Mouse (Mus musculus) small intestine, adult 2 months (tissue): Measurements from ENCODE around the gene Tjp1. TPM values are rescaled to one million over a fixed set of nuclear protein-coding genes. Genes with fewer than 3 reads are reported as not detected.

Experiments
- H3K27ac ChIP-seq: fragments of 200-500 bp; 2 replicates; pipeline ENCODE4 v1.5.1; 2012; ENCODE audit warnings: low read depth, low read length, control low read depth, inconsistent platforms; ENCODE audit not compliant: insufficient read depth
- H3K27me3 ChIP-seq: fragments of 200-500 bp; 2 replicates; pipeline ENCODE4 v1.6.1; 2012; ENCODE audit warnings: mild to moderate bottlenecking, moderate library complexity, low read length, inconsistent platforms; ENCODE audit not compliant: control insufficient read depth, insufficient read depth
- H3K36me3 ChIP-seq: fragments of 200-500 bp; 2 replicates; pipeline ENCODE4 v1.6.1; 2012; ENCODE audit warnings: mild to moderate bottlenecking, low read length, control low read depth, inconsistent platforms; ENCODE audit not compliant: control insufficient read depth, insufficient read depth
- H3K4me1 ChIP-seq: fragments of 200-500 bp; 2 replicates; pipeline ENCODE4 v1.6.1; 2012; ENCODE audit warnings: low read length, inconsistent platforms, mixed read lengths; ENCODE audit not compliant: control insufficient read depth, insufficient read depth, insufficient read length
- H3K4me3 ChIP-seq: fragments of 200-500 bp; 2 replicates; pipeline ENCODE4 v1.5.1; 2012; ENCODE audit warnings: low read depth, mild to moderate bottlenecking, control low read depth, inconsistent platforms, low read length, moderate library complexity
- CTCF ChIP-seq: fragments of 200-500 bp; IDR thresholded peaks from 2 replicates; pipeline ENCODE4 v1.5.1; 2012; ENCODE audit warnings: low read depth, mild to moderate bottlenecking, control low read depth, inconsistent platforms, low read length, moderate library complexity, mixed read lengths; ENCODE audit not compliant: insufficient replicate concordance, insufficient read length; ENCODE audit errors: extremely low read depth
- POLR2A ChIP-seq: fragments of 200-500 bp; IDR thresholded peaks from 2 replicates; pipeline ENCODE4 v1.6.1; 2012; ENCODE audit warnings: low read depth, mild to moderate bottlenecking, control low read depth, inconsistent platforms, low read length, moderate library complexity
- WGBS: fragments of 180-500 bp; shearing (Covaris S2); methylation state at CpG from one replicate; pipeline ENCODE4 v1.1.7; 2018; 5-methylcytosine and 5-hydroxymethylcytosine counted together
- polyA plus RNA-seq: library from polyadenylated mRNA; depleted of rRNA; stranded (reverse); fragments of >200 nt; gene quantifications from 2 replicates; pipeline ENCODE4 v1.2.3, GENCODE M21; 2012

Tjp1 gene
- polyA plus RNA-seq, 1 experiment = 13.2 TPM

- WGBS = 70% methylated on average over 9 of the region's 9 CpGs
- Histone ChIP-seq H3K27ac (no peak overlapping the region), H3K4me3 (no peak overlapping the region), H3K27me3 (no peaks in the 10 kb centered on the region), H3K4me1 (peaks cover 3% of the 10 kb centered on the region), H3K36me3 (no peaks in the 10 kb centered on the region)
- TF ChIP-seq POLR2A (no peak), CTCF (no peak)
Measured at GRCm38 (mm10) chr7:65392986-65393385, 134.6 kb downstream of the Tjp1 start.

DNA sequence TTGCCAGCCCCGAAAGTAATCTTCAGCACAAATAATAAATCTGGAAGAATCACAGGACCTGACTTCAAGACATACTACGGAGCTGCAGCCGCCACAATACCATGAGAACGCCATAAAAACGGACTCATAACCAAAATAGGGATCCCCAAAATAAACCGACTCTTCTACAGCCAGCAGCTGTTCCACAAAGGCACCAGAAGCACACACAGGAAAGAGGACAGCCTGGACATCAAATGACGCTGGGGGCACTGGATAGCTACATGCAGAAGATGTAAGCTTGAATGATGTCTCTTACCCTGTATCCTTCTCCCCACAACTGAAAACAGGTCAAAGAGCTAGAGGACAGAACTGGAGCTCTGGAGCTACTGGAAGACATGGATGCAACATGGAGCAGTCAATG is 138.0 kb downstream of the Tjp1 start:
- Histone ChIP-seq H3K27me3 (no peaks in the 10 kb centered on the region), H3K4me1 (peaks cover 3% of the 10 kb centered on the region), H3K27ac (no peak overlapping the region), H3K4me3 (no peak overlapping the region), H3K36me3 (no peaks in the 10 kb centered on the region)
- 85% methylated on average over 7 of the region's 7 CpGs for WGBS
- TF ChIP-seq CTCF = no peak

GRCm38 (mm10) chr7:65388243-65389013 is 139.2 kb downstream of the Tjp1 start:
- no peak overlapping the region for H3K4me3 ChIP-seq
- no peak overlapping the region for H3K27ac ChIP-seq
- H3K36me3 ChIP-seq = no peaks in the 10 kb centered on the region
- no peaks in the 10 kb centered on the region for H3K27me3 ChIP-seq
- H3K4me1 ChIP-seq = no peaks in the 10 kb centered on the region
- no peak for TF ChIP-seq POLR2A
- no peak for TF ChIP-seq CTCF
- WGBS = 84% methylated on average over 8 of the region's 8 CpGs

DNA sequence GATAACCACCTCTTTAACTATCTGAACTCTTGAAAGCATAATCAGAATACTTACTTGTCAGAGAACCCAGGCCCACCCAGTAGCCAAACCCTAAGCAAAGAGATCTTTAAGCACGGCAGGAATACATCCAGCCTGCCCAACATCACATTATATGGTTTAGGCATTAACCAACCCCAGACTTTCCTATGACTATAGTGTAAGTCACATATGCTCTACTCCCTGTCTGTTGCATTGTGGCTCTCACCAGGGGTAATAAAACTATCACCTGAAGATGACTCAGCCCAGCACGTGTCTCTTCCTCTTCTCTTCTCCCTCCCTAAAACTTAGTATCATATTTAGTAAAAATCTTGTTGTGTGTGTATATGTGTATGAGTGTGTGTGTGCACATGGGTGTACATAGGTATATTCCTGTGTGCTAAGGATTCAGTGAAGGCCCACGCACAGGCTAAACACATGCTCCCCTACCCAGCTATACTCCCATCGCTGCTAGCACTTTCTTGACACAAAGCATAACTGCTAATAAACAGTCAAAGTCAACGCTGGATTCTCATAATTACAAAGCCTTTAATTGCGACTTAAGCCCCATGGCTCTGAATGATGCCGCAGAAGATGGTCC is 139.9 kb downstream of the Tjp1 start:
- no peaks in the 10 kb centered on the region for H3K36me3 ChIP-seq
- no peaks in the 10 kb centered on the region for H3K27me3 ChIP-seq
- WGBS = 74% methylated on average over 7 of the region's 7 CpGs
- TF ChIP-seq CTCF = no peak
- TF ChIP-seq POLR2A = no peak
- H3K4me3 ChIP-seq = no peak overlapping the region
- no peak overlapping the region for H3K27ac ChIP-seq
- H3K4me1 ChIP-seq = no peaks in the 10 kb centered on the region

- Histone ChIP-seq H3K27ac (no peak overlapping the region), H3K4me1 (no peaks in the 10 kb centered on the region; the same call in 1 of the 2 replicates), H3K36me3 (no peaks in the 10 kb centered on the region), H3K4me3 (no peak overlapping the region), H3K27me3 (no peaks in the 10 kb centered on the region)
- 94% methylated on average over 7 of the region's 7 CpGs for WGBS
- no peak for TF ChIP-seq CTCF
- no peak for TF ChIP-seq POLR2A
Measured at GRCm38 (mm10) chr7:65384775-65385174, 142.8 kb downstream of the Tjp1 start.

GRCm38 (mm10) chr7:65382515-65383283 is 144.9 kb downstream of the Tjp1 start:
- H3K36me3 ChIP-seq = no peaks in the 10 kb centered on the region
- no peak overlapping the region for H3K27ac ChIP-seq
- no peak overlapping the region for H3K4me3 ChIP-seq
- 69% methylated on average over 10 of the region's 10 CpGs for WGBS
- no peaks in the 10 kb centered on the region for H3K27me3 ChIP-seq
- no peaks in the 10 kb centered on the region; the same call in 1 of the 2 replicates for H3K4me1 ChIP-seq
- no peak for TF ChIP-seq POLR2A
- no peak for TF ChIP-seq CTCF

- H3K4me3 ChIP-seq = no peak overlapping the region
- TF ChIP-seq POLR2A = no peak
- TF ChIP-seq CTCF = no peak
- no peaks in the 10 kb centered on the region for H3K27me3 ChIP-seq
- no peaks in the 10 kb centered on the region for H3K36me3 ChIP-seq
- H3K4me1 ChIP-seq = no peaks in the 10 kb centered on the region; the same call in 1 of the 2 replicates
- no peak overlapping the region for H3K27ac ChIP-seq
- 48% methylated on average over 6 of the region's 6 CpGs for WGBS
Measured at GRCm38 (mm10) chr7:65381896-65382295, 145.7 kb downstream of the Tjp1 start.
